Mouse (Mus musculus) MEL-GATA-1-ER (cell line): ENCODE measurements at regions not wholly inside any gene's neighbourhood (a gene's known extent, or its start where the extent isn't known, plus 50 kb on each side); places are given as distances from the start of the nearest gene placed in this dataset.

ENCODE experiments used
- DNase-seq: peaks from one replicate; pipeline ENCODE4 v3.0.0-alpha.2; 2012; ENCODE audit warnings: low read depth; ENCODE audit errors: extremely low read depth

DNA sequence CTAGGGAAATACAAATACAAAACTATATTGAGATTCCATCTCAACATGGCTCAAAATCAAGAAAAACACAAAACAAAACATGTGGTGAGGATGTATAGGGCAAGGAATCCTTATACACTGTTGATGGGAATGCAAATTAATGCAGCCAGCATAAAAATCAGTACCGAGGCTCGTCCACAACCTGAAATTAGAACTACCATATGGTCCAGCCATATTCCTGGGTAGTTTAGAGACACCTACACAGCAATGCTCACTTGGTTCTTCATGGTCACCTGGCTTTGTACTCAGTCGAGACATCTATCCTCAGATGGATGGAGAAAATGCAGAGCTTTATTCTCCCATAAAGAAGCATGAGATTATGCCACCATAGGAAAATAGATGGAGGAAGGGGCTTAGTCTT is 340.0 kb downstream of the Phkb start:
- DNase-seq: no peak

DNA sequence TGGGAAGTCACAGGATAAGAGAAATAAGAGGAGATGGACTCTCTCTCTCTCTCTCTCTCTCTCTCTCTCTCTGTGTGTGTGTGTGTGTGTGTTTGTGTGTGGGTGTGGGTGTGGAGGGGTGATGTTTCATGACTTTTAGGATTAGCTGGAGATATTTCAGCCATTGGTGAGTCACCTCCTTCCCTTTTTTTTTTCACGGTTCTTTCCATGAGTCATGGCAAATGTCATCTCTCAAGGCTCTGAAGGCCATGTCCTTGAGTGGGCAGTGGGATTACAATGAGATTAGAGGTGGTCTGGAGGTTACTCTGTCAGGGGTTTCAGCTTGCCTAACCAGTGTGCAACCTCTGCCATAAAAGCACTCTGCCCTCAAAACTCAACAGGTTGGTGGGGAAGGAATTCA is 329.3 kb downstream of the Phkb start:
- no peak for DNase-seq

DNA sequence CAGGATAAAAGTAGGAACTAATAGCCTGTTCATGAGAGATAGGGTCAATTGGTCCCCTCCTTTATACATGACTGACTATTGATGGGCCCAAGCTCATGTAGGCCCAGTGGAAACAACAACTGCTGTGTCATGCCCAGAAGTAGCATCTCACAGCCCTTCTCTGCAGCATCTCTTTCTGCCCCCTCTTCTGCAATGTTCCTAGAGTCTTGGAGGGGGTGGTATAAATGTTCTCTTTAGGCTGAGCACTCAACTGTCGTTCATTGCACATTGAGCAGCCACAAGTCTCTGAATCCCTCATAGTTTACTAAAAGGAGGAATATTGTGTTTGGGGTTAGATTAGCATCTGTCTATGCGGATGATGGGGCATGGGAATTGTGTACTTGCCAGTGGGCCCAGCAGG is 324.1 kb downstream of the Phkb start:
- no peak for DNase-seq

DNA sequence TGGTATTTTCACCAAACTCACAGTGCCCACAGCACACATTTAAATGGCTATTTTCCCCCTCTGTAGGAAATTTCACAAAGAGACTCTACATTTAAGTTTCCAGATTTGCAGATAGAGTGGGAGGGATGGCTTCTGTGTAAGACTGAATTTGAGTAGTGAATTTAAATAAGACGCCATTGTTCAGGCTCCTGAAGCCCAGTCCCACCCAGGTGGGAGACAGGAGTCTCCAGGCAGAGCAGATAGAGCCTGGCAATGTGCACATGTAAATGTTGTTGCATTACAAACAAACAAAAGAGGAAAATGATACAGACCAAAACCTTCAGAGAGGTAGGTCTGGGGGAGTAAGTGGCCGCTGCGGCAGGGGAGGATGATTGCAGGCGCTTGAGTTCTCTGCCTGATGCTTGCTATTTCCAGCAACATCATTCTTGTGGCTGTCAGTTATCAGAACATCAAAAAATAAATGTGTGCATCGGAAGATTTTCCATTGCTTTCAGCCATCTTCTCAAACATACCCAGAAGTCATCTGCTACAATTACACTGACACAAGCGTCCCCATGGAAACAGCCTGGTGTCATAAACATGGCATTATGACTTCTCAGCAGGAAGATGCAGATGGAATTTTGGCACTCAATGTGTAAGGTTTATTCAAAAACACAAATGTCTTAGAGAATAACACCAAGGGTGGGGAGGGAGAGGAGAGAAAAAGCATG is 318.5 kb downstream of the Phkb start:
- DNase-seq: no peak

DNA sequence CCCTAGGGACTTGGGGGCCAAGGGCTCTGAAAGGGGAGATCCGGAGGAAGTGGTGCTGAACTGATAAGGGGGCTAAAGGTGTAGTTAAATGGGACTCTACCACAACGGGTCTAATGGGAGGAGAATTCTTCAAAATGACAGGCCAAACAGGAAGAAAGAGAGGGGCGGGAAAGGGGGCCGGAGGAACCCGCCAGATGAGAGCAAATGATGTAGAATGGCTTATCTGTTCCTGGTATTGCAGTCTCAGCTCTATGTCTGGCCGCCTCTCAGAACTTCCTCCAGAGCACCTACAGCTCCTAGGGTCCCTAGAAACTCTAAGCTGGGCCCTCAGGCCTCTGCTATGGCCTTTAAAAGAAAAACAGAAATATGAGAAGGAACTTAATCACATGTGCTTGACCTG is 306.8 kb downstream of the Phkb start:
- no peak for DNase-seq

DNA sequence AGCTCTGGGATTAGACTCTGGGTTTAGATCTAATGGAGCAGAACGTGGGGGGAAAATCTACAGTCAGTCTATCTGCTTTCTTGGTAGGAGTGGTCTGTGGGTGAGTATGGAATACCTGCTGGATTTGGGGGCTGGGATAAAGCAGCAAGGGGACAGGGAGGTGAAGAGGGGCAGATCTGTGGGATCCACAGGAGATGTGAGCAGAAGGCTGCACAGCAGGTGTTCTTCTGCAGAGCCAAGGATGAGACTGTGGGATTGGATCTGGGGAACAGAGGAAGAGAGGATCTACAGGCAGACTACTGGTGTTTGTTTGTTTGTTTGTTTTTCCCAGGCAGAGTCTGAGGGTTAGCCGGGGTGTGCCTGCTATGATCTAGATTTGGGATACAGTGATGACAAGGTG is 284.5 kb downstream of the Phkb start:
- DNase-seq: no peak

DNA sequence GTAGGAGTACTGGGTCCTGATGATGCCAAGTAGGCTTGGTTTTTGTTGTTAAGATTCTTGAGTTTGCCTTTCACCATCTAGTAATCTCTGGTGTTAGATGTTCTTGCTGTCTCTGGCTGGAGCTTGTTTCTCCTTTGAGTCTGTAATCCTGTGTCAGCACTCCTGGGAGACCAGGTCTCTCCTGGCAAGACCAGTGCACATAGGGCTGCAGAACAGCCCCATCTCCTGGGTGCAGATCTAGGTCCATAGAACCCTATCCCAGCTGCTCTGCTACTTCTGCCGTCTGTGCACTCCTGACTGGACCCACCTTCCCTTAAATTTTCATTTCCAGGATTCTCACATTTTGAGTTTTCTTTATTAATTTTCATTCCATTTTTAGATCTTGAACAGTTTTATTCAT is 283.9 kb downstream of the Phkb start:
- no peak for DNase-seq
